Mouse (Mus musculus) midbrain, postnatal 0 days (tissue): ENCODE measurements around the gene Gm17416. TPM values are rescaled to one million over a fixed set of nuclear protein-coding genes. Genes with fewer than 3 reads are reported as not detected.

ENCODE experiments used
- ATAC-seq: fragments of 200-750 bp; cut with Nextera tagmentation; 2 replicates; pipeline ENCODE4 v1.8.0; 2017; ENCODE audit warnings: moderate number of reproducible peaks, mild to moderate bottlenecking, moderate TSS enrichment, moderate library complexity; ENCODE audit not compliant: low FRiP score
- DNase-seq: peaks from one replicate; pipeline ENCODE4 v3.0.0-alpha.2; 2015; ENCODE audit warnings: low spot score
- H3K27ac ChIP-seq: fragments of 300-500 bp; sonication (generic); 2 replicates; pipeline ENCODE4 v1.5.1; 2014; ENCODE audit warnings: low read depth, mild to moderate bottlenecking, low read length, mixed read lengths
- H3K27me3 ChIP-seq: fragments of 300-500 bp; sonication (generic); 2 replicates; pipeline ENCODE4 v1.6.1; 2014; ENCODE audit warnings: low read length, control low read depth, mixed read lengths; ENCODE audit not compliant: insufficient read depth
- H3K36me3 ChIP-seq: fragments of 300-500 bp; sonication (generic); 2 replicates; pipeline ENCODE4 v1.6.1; 2014; ENCODE audit warnings: low read length, control low read depth, mixed read lengths; ENCODE audit not compliant: insufficient read depth
- H3K4me1 ChIP-seq: fragments of 300-500 bp; sonication (generic); 2 replicates; pipeline ENCODE4 v1.6.1; 2014; ENCODE audit warnings: mild to moderate bottlenecking, control low read depth, antibody characterized with exemption, low read length, mixed read lengths; ENCODE audit not compliant: insufficient read depth
- H3K4me2 ChIP-seq: fragments of 300-500 bp; sonication (generic); 2 replicates; pipeline ENCODE4 v1.6.1; 2014; ENCODE audit warnings: low read depth, mild to moderate bottlenecking, low read length, mixed read lengths; ENCODE audit not compliant: poor library complexity, severe bottlenecking
- H3K4me3 ChIP-seq: fragments of 300-500 bp; sonication (generic); 2 replicates; pipeline ENCODE4 v1.5.1; 2014; ENCODE audit warnings: low read depth, mild to moderate bottlenecking, low read length, moderate library complexity
- H3K9ac ChIP-seq: fragments of 300-500 bp; sonication (generic); replicated peaks from 2 replicates; pipeline ENCODE4 v1.6.1; 2014; ENCODE audit warnings: mild to moderate bottlenecking, low read length, moderate library complexity, mixed read lengths; ENCODE audit not compliant: poor library complexity, severe bottlenecking
- H3K9me3 ChIP-seq: fragments of 300-500 bp; sonication (generic); 2 replicates; pipeline ENCODE4 v1.6.1; 2016; ENCODE audit warnings: low read length, control low read depth
- CTCF ChIP-seq: IDR thresholded peaks from 2 replicates; pipeline ENCODE4 v1.5.1; 2016; ENCODE audit warnings: antibody characterized with exemption, mild to moderate bottlenecking
- WGBS: fragments of 180-500 bp; shearing (Covaris S2); extraction: QIAGEN DNeasy Blood & Tissue Kit; methylation state at CpG from one replicate; pipeline ENCODE4 v1.1.7; 2014; 5-methylcytosine and 5-hydroxymethylcytosine counted together
- polyA plus RNA-seq: library from polyadenylated mRNA; unstranded; fragments of >200 nt; fragmentation: Nextera tagmentation; extraction: Ambion mirVana; gene quantifications from 2 replicates; pipeline ENCODE4 v1.2.1, GENCODE M21; 2015
- total RNA-seq: library from RNA; depleted of rRNA; stranded (reverse); fragments of >200 nt; gene quantifications from 2 replicates; pipeline ENCODE4 v1.2.3, GENCODE M21; 2014

Gene Gm17416
- total and polyA plus RNA-seq, 2 experiments from 2014 or later = not detected

GRCm38 (mm10) chr2:152599299-152599698 is 30.2 kb downstream of the Gm17416 start, which contains the start of gene Defb45:
TSS of gene Defb45 (minus strand) at chr2:152599399.
- TF ChIP-seq CTCF = no peak

GRCm38 (mm10) chr2:152600076-152600475 is 30.9 kb downstream of the Gm17416 start:
- ATAC-seq = no peak
- no peak for DNase-seq
- Histone ChIP-seq H3K9me3 (no peaks in the 10 kb centered on the region), H3K4me2 (no peak overlapping the region), H3K4me3 (no peak overlapping the region), H3K36me3 (no peaks in the 10 kb centered on the region), H3K27me3 (no peaks in the 10 kb centered on the region), H3K27ac (no peak overlapping the region), H3K4me1 (no peaks in the 10 kb centered on the region), H3K9ac (no peak overlapping the region)
- TF ChIP-seq CTCF = no peak
- 83% methylated on average over 6 of the region's 6 CpGs for WGBS

More at GRCm38 (mm10) chr2:152599299-152599698, 30.2 kb downstream of the Gm17416 start, which contains the start of gene Defb45:
- Histone ChIP-seq H3K4me3 (no peak within 1 kb of the TSS), H3K9me3 (no peaks in the 10 kb centered on the region), H3K27me3 (no peaks in the 10 kb centered on the region), H3K4me2 (no peak within 1 kb of the TSS), H3K4me1 (no peaks in the 10 kb centered on the region), H3K27ac (no peak within 1 kb of the TSS), H3K9ac (no peak within 1 kb of the TSS), H3K36me3 (no peaks in the 10 kb centered on the region)
- no peak for DNase-seq
- ATAC-seq = no peak
- 66% methylated on average over 7 of the region's 7 CpGs for WGBS

- Histone ChIP-seq H3K4me2 (no peak overlapping the region), H3K9ac (no peak overlapping the region), H3K27me3 (no peaks in the 10 kb centered on the region), H3K4me1 (no peaks in the 10 kb centered on the region), H3K9me3 (no peaks in the 10 kb centered on the region), H3K4me3 (no peak overlapping the region), H3K36me3 (no peaks in the 10 kb centered on the region), H3K27ac (no peak overlapping the region)
- TF ChIP-seq CTCF = peak; percentile 43; the same call in 1 of the 2 replicates
- ATAC-seq = no peak
- no peak for DNase-seq
- WGBS = 80% methylated on average over 4 of the region's 4 CpGs
Measured at GRCm38 (mm10) chr2:152601275-152601960, 32.3 kb downstream of the Gm17416 start.

GRCm38 (mm10) chr2:152604057-152604456 is 34.9 kb downstream of the Gm17416 start, which contains the start of gene Defb36:
TSS of gene Defb36 (plus strand) at chr2:152604327.
- peak; percentile 53 for TF ChIP-seq CTCF
- ATAC-seq = no peak
- peak; percentile 8 for DNase-seq

GRCm38 (mm10) chr2:152607746-152608145 is 38.6 kb downstream of the Gm17416 start:
- no peaks in the 10 kb centered on the region for H3K4me1 ChIP-seq
- no peak overlapping the region for H3K27ac ChIP-seq
- TF ChIP-seq CTCF = no peak
- no peaks in the 10 kb centered on the region for H3K9me3 ChIP-seq
- H3K36me3 ChIP-seq = no peaks in the 10 kb centered on the region
- 69% methylated on average over 6 of the region's 6 CpGs for WGBS
- no peaks in the 10 kb centered on the region for H3K27me3 ChIP-seq
- no peak for ATAC-seq
- H3K4me3 ChIP-seq = no peak overlapping the region
- no peak overlapping the region for H3K4me2 ChIP-seq
- no peak overlapping the region for H3K9ac ChIP-seq
- no peak for DNase-seq

More at GRCm38 (mm10) chr2:152604057-152604456, 34.9 kb downstream of the Gm17416 start, which contains the start of gene Defb36:
- Histone ChIP-seq H3K27ac (no peak within 1 kb of the TSS), H3K4me1 (no peaks in the 10 kb centered on the region), H3K4me3 (no peak within 1 kb of the TSS), H3K9ac (no peak within 1 kb of the TSS), H3K36me3 (no peaks in the 10 kb centered on the region), H3K27me3 (no peaks in the 10 kb centered on the region), H3K9me3 (no peaks in the 10 kb centered on the region), H3K4me2 (no peak within 1 kb of the TSS)
- WGBS = 83% methylated on average over 15 of the region's 15 CpGs

- H3K9me3 ChIP-seq = no peaks in the 10 kb centered on the region
- H3K27me3 ChIP-seq = no peaks in the 10 kb centered on the region
- WGBS = 88% methylated on average over 1 of the region's 1 CpGs
- H3K4me1 ChIP-seq = no peaks in the 10 kb centered on the region
- TF ChIP-seq CTCF = 0 out of 2 replicates have a peak, but pooled peaks have one; percentile 8
- H3K27ac ChIP-seq = no peak overlapping the region
- no peaks in the 10 kb centered on the region for H3K36me3 ChIP-seq
- no peak for DNase-seq
- no peak overlapping the region for H3K4me3 ChIP-seq
- H3K9ac ChIP-seq = no peak overlapping the region
- no peak overlapping the region for H3K4me2 ChIP-seq
- ATAC-seq = no peak
Measured at GRCm38 (mm10) chr2:152608719-152609118, 39.6 kb downstream of the Gm17416 start.
